Mouse (Mus musculus) embryonic facial prominence, embryonic 11.5 days (tissue): ENCODE data around the gene Slc30a7. TPM values are rescaled to one million over a fixed set of nuclear protein-coding genes. Genes with fewer than 3 reads are reported as not detected.
A peak's percentile ranks its signal among the peaks of the same experiment; 100 is the strongest.

Source experiments
- ATAC-seq: fragments of 200-750 bp; cut with Nextera tagmentation; replicated peaks from 2 replicates; pipeline ENCODE4 v1.8.0; 2017; ENCODE audit warnings: low read depth; ENCODE audit not compliant: insufficient number of reproducible peaks, low FRiP score, low TSS enrichment
- DNase-seq: peaks from one replicate; pipeline ENCODE4 v3.0.0-alpha.2; 2015; ENCODE audit warnings: low spot score
- H3K27ac ChIP-seq: fragments of 300-500 bp; sonication (generic); replicated peaks from 2 replicates; pipeline ENCODE4 v1.5.1; 2014; ENCODE audit warnings: mild to moderate bottlenecking, low read depth, low read length, control low read depth
- H3K27me3 ChIP-seq: fragments of 300-500 bp; sonication (generic); 2 replicates; pipeline ENCODE4 v1.6.1; 2014; ENCODE audit warnings: mild to moderate bottlenecking, low read length, moderate library complexity, mixed read lengths; ENCODE audit not compliant: control insufficient read depth, insufficient read depth
- H3K36me3 ChIP-seq: fragments of 300-500 bp; sonication (generic); replicated peaks from 2 replicates; pipeline ENCODE4 v1.6.1; 2014; ENCODE audit warnings: low read depth, mild to moderate bottlenecking, low read length, moderate library complexity, mixed read lengths; ENCODE audit not compliant: control insufficient read depth, insufficient read depth
- H3K4me1 ChIP-seq: fragments of 300-500 bp; sonication (generic); 2 replicates; pipeline ENCODE4 v1.6.1; 2014; ENCODE audit warnings: low read length, mixed read lengths; ENCODE audit not compliant: control insufficient read depth, insufficient read depth
- H3K4me2 ChIP-seq: fragments of 300-500 bp; sonication (generic); 2 replicates; pipeline ENCODE4 v1.6.1; 2014; ENCODE audit warnings: low read depth, mild to moderate bottlenecking, control low read depth, low read length, moderate library complexity
- H3K4me3 ChIP-seq: fragments of 300-500 bp; sonication (generic); 2 replicates; pipeline ENCODE4 v1.5.1; 2014; ENCODE audit warnings: low read depth, low read length, control low read depth
- H3K9ac ChIP-seq: fragments of 300-500 bp; sonication (generic); replicated peaks from 2 replicates; pipeline ENCODE4 v1.6.1; 2014; ENCODE audit warnings: mild to moderate bottlenecking, control low read depth, low read length
- H3K9me3 ChIP-seq: fragments of 300-500 bp; sonication (generic); replicated peaks from 2 replicates; pipeline ENCODE4 v1.6.1; 2016; ENCODE audit warnings: mild to moderate bottlenecking, low read length, inconsistent platforms, mixed read lengths; ENCODE audit not compliant: control insufficient read depth
- WGBS: fragments of 180-500 bp; shearing (Covaris S2); extraction: QIAGEN DNeasy Blood & Tissue Kit; methylation state at CpG from one replicate; pipeline ENCODE4 v1.1.7; 2014; 5-methylcytosine and 5-hydroxymethylcytosine counted together
- polyA plus RNA-seq: library from polyadenylated mRNA; unstranded; fragments of >200 nt; fragmentation: Nextera tagmentation; extraction: Ambion mirVana; gene quantifications from 2 replicates; pipeline ENCODE4 v1.2.1, GENCODE M21; 2014

The Slc30a7 gene
- polyA plus RNA-seq, 1 experiment from 2014 or later, result 35.8 TPM

DNA sequence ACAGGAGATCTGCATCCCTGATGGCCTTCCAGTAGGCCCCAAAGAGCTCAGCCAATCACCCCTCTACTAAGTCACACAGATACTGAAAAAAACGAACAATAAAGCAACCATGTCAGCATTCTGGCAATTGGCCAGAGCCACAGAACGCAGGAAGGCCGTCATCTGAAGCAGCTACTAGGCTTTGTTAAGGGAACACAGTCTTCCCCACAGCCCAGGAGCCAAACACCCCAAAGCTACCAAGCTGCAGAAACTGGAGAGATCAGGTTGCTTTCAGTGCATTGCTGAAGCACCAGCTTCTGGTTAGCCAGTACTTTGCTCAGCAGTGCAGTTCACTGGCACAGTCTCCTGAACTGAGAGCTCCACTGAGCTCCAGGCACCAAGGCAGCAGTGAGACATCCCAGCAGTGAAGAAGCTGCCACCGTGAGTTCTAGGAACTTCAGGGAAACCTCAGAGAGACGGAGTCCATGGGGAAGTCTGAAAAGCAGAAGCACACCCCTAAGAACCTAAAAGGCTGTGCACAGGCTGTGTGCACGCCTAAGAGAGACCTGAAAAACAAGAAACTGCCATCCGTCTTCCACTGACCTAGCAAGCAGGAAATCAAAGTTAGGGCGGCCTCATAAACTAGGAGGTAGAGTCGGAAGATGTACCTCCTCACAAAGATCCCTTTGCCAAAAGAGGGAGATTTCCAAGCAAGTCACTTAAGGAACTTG lies 21.9 kb downstream of the Slc30a7 start:
- no peak overlapping the region for H3K9ac ChIP-seq
- ATAC-seq (no peak), DNase-seq (no peak)
- 89% methylated on average over 9 of the region's 9 CpGs for WGBS
- no peaks in the 10 kb centered on the region for H3K4me1 ChIP-seq
- H3K36me3 ChIP-seq, result no peaks in the 10 kb centered on the region; the same call in none of the 2 replicates
- no peak overlapping the region for H3K4me3 ChIP-seq
- H3K4me2 ChIP-seq, result no peak overlapping the region
- H3K27me3 ChIP-seq, result no peaks in the 10 kb centered on the region
- H3K9me3 ChIP-seq, result no peaks in the 10 kb centered on the region
- no peak overlapping the region for H3K27ac ChIP-seq

GRCm38 (mm10) chr3:115984653-115985052 lies 22.6 kb downstream of the Slc30a7 start:
- H3K27me3 ChIP-seq, result no peaks in the 10 kb centered on the region
- H3K4me2 ChIP-seq, result no peak overlapping the region
- no peaks in the 10 kb centered on the region for H3K9me3 ChIP-seq
- no peak for DNase-seq
- no peak for ATAC-seq
- no peak overlapping the region for H3K4me3 ChIP-seq
- no peak overlapping the region for H3K9ac ChIP-seq
- 92% methylated on average over 9 of the region's 9 CpGs for WGBS
- H3K36me3 ChIP-seq, result no peaks in the 10 kb centered on the region; the same call in none of the 2 replicates
- H3K4me1 ChIP-seq, result no peaks in the 10 kb centered on the region
- no peak overlapping the region for H3K27ac ChIP-seq

DNA sequence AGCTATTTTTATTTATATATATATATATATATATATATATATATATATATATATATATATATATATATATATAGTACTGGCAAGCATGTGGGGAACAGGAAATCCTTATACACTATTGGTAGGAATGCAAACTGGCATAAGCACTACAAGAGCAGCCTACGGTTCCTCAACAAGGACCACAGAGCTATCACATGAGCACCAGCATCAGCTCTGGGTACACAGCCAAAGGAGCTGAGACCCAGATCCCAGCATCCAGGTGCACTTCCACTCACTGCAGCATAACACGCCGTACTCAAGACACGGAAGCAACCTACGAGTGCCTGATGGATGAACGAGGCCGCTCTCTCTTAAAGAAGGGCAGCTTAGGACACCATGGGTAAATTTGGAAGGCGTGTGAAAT lies 24.0 kb downstream of the Slc30a7 start:
- H3K27ac ChIP-seq, result no peak overlapping the region
- no peaks in the 10 kb centered on the region for H3K27me3 ChIP-seq
- 96% methylated on average over 8 of the region's 8 CpGs for WGBS
- no peaks in the 10 kb centered on the region for H3K4me1 ChIP-seq
- no peaks in the 10 kb centered on the region; the same call in none of the 2 replicates for H3K36me3 ChIP-seq
- H3K4me3 ChIP-seq, result no peak overlapping the region
- H3K4me2 ChIP-seq, result no peak overlapping the region
- DNase-seq (no peak), ATAC-seq (no peak)
- H3K9ac ChIP-seq, result no peak overlapping the region
- H3K9me3 ChIP-seq, result no peaks in the 10 kb centered on the region

- 47% methylated on average over 1 of the region's 1 CpGs for WGBS
- no peak for ATAC-seq
- H3K4me1 ChIP-seq, result no peaks in the 10 kb centered on the region
- no peak overlapping the region for H3K4me3 ChIP-seq
- no peak overlapping the region for H3K27ac ChIP-seq
- H3K4me2 ChIP-seq, result no peak overlapping the region
- no peaks in the 10 kb centered on the region; the same call in 1 of the 2 replicates for H3K36me3 ChIP-seq
- no peaks in the 10 kb centered on the region for H3K27me3 ChIP-seq
- H3K9ac ChIP-seq, result no peak overlapping the region
- peak; percentile 73 for DNase-seq
- no peaks in the 10 kb centered on the region for H3K9me3 ChIP-seq
Observed at GRCm38 (mm10) chr3:115979000-115979399, 28.2 kb downstream of the Slc30a7 start.

GRCm38 (mm10) chr3:115974995-115975394 lies 32.2 kb downstream of the Slc30a7 start:
- H3K9ac ChIP-seq, result no peak overlapping the region
- DNase-seq (no peak), ATAC-seq (no peak)
- H3K4me1 ChIP-seq, result no peaks in the 10 kb centered on the region
- H3K4me2 ChIP-seq, result no peak overlapping the region
- H3K27me3 ChIP-seq, result no peaks in the 10 kb centered on the region
- WGBS, result 93% methylated on average over 10 of the region's 10 CpGs
- H3K27ac ChIP-seq, result no peak overlapping the region
- H3K9me3 ChIP-seq, result no peaks in the 10 kb centered on the region
- H3K4me3 ChIP-seq, result no peak overlapping the region
- no peaks in the 10 kb centered on the region for H3K36me3 ChIP-seq

- H3K4me1 ChIP-seq, result no peaks in the 10 kb centered on the region
- H3K9ac ChIP-seq, result no peak overlapping the region
- DNase-seq, result no peak
- WGBS, result 91% methylated on average over 6 of the region's 6 CpGs
- no peak overlapping the region for H3K4me3 ChIP-seq
- no peak for ATAC-seq
- no peaks in the 10 kb centered on the region for H3K9me3 ChIP-seq
- no peak overlapping the region for H3K27ac ChIP-seq
- H3K27me3 ChIP-seq, result no peaks in the 10 kb centered on the region
- no peak overlapping the region for H3K4me2 ChIP-seq
- H3K36me3 ChIP-seq, result no peaks in the 10 kb centered on the region
Observed at GRCm38 (mm10) chr3:115974228-115974627, 33.0 kb downstream of the Slc30a7 start.

- H3K4me2 ChIP-seq, result no peak overlapping the region
- no peaks in the 10 kb centered on the region for H3K27me3 ChIP-seq
- ATAC-seq, result no peak
- no peak overlapping the region for H3K4me3 ChIP-seq
- no peak for DNase-seq
- 96% methylated on average over 14 of the region's 14 CpGs for whole genome bisulfite sequencing
- no peaks in the 10 kb centered on the region for H3K36me3 ChIP-seq
- H3K4me1 ChIP-seq, result no peaks in the 10 kb centered on the region
- no peaks in the 10 kb centered on the region for H3K9me3 ChIP-seq
- H3K27ac ChIP-seq, result no peak overlapping the region
- H3K9ac ChIP-seq, result no peak overlapping the region
Observed at GRCm38 (mm10) chr3:115971891-115972646, 35.1 kb downstream of the Slc30a7 start.
